Mouse (Mus musculus) heart, embryonic 16.5 days (tissue): ENCODE data around the gene Rbks. TPM values are rescaled to one million over a fixed set of nuclear protein-coding genes. Genes with fewer than 3 reads are reported as not detected.
A peak's percentile ranks its signal among the peaks of the same experiment; 100 is the strongest.
"Not testable (repeated sequence)": the region's sequence is repeated elsewhere in the genome, so short reads cannot be mapped to it uniquely, and the experiment has no call there.

Source experiments
- ATAC-seq: fragments of 200-750 bp; cut with Nextera tagmentation; replicated peaks from 2 replicates; pipeline ENCODE4 v1.8.0; 2017; ENCODE audit warnings: moderate number of reproducible peaks; ENCODE audit not compliant: insufficient read depth, low FRiP score; ENCODE audit errors: extremely low read depth
- H3K27ac ChIP-seq: fragments of 300-500 bp; sonication (generic); 2 replicates; pipeline ENCODE4 v1.5.1; 2014; ENCODE audit warnings: mild to moderate bottlenecking, low read length, control low read depth, moderate library complexity
- H3K27me3 ChIP-seq: fragments of 300-500 bp; sonication (generic); 2 replicates; pipeline ENCODE4 v1.6.1; 2014; ENCODE audit warnings: low read length, mixed read lengths; ENCODE audit not compliant: control insufficient read depth, insufficient read depth
- H3K36me3 ChIP-seq: fragments of 300-500 bp; sonication (generic); 2 replicates; pipeline ENCODE4 v1.6.1; 2014; ENCODE audit not compliant: control insufficient read depth, insufficient read depth
- H3K4me1 ChIP-seq: fragments of 300-500 bp; sonication (generic); 2 replicates; pipeline ENCODE4 v1.6.1; 2014; ENCODE audit warnings: low read length, mixed read lengths; ENCODE audit not compliant: control insufficient read depth, insufficient read depth
- H3K4me2 ChIP-seq: fragments of 300-500 bp; sonication (generic); 2 replicates; pipeline ENCODE4 v1.6.1; 2014; ENCODE audit warnings: low read depth, mild to moderate bottlenecking, control low read depth, low read length
- H3K4me3 ChIP-seq: fragments of 300-500 bp; sonication (generic); 2 replicates; pipeline ENCODE4 v1.5.1; 2014; ENCODE audit warnings: mild to moderate bottlenecking, control low read depth, low read length
- H3K9ac ChIP-seq: fragments of 300-500 bp; sonication (generic); 2 replicates; pipeline ENCODE4 v1.6.1; 2014; ENCODE audit warnings: low read length, control low read depth
- H3K9me3 ChIP-seq: fragments of 300-500 bp; sonication (generic); replicated peaks from 2 replicates; pipeline ENCODE4 v1.6.1; 2016; ENCODE audit warnings: low read length; ENCODE audit not compliant: control insufficient read depth
- WGBS: fragments of 180-500 bp; shearing (Covaris S2); extraction: QIAGEN DNeasy Blood & Tissue Kit; methylation state at CpG from one replicate; pipeline ENCODE4 v1.1.7; 2014; 5-methylcytosine and 5-hydroxymethylcytosine counted together
- polyA plus RNA-seq: library from polyadenylated mRNA; unstranded; fragments of >200 nt; fragmentation: Nextera tagmentation; extraction: Ambion mirVana; gene quantifications from 2 replicates; pipeline ENCODE4 v1.2.1, GENCODE M21; 2015

Gene Rbks
- polyA plus RNA-seq, 1 experiment from 2014 or later: 5.2 TPM

DNA sequence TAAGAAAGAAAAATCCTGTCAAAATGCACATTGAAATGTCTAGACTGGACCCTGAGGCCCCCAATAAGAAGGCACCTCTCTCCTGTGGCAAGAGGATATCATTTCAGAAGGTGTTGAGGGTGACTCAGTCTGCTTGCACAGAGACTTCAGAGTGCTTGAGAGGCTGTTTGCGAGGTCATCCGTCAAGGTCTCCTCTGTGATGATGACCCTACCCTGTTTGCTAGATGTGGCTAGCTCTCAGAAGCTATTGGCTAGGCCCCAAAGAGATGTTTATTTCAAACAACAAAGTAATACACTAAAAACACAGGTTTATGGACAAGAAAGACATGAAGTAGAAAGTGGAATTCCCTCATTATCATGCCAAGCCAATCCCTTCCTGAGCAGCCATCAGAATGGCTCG, 55.1 kb downstream of the Rbks start:
- Histone ChIP-seq H3K27ac (no peak overlapping the region), H3K27me3 (no peaks in the 10 kb centered on the region), H3K9ac (no peak overlapping the region), H3K4me3 (no peak overlapping the region), H3K4me1 (peaks cover 18% of the 10 kb centered on the region), H3K4me2 (no peak overlapping the region), H3K36me3 (no peaks in the 10 kb centered on the region), H3K9me3 (no peaks in the 10 kb centered on the region)
- ATAC-seq: no peak
- 82% methylated on average over 3 of the region's 3 CpGs for WGBS

DNA sequence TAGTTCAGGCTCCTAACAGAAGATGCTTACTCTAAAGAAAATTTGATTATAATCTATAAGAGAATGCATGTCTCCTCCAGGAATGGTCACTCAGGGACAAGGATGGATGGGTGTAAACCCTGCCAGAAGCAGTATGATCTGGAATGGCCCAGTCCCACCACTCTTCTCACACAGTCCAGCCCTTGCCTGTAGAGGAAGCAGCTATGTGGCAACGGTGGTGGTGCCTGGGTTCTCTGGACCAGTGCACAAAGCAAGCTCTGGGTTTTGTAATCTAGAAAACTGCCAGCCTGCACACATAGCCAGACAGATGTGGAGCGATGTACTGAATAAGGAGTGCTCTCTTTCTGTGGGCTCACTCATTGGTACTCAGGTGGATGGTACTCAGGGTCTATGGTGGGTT, 56.9 kb downstream of the Rbks start:
- H3K4me3 ChIP-seq: no peak overlapping the region
- 82% methylated on average over 2 of the region's 2 CpGs for WGBS
- H3K4me1 ChIP-seq: peaks cover 27% of the 10 kb centered on the region
- H3K9me3 ChIP-seq: no peaks in the 10 kb centered on the region
- H3K36me3 ChIP-seq: no peaks in the 10 kb centered on the region
- H3K27me3 ChIP-seq: no peaks in the 10 kb centered on the region
- no peak for ATAC-seq
- H3K9ac ChIP-seq: no peak overlapping the region
- no peak overlapping the region for H3K27ac ChIP-seq
- no peak overlapping the region for H3K4me2 ChIP-seq

DNA sequence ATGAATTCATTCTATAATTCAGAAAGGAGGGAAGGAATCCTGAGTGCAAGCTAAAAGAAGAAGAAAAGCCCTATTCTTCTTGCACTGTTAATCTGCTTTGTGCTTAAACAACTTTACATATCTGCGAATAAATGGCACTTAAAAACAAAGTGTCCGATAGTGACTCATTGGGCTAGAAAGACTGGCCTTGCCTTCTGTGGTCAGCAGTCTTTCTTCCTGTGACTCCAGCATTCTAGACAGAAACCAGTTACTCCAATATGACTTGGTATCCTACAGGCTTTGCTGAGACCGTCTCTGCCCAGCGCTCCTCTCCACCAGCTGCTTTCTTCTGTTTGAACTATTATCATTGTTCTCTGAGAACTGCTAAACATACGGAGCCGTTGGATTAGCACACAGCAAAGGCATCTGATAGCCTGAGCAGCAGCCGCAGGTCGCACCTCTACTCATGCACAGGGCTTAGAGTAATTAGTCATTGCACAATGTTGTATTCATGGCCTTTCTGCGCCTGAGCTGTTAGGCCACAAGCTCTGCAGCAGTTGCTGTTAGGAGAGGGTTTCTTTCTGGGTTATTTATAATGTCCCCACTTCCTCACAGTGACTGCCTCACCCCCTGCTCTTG, 60.7 kb downstream of the Rbks start:
- Histone ChIP-seq H3K4me2 (no peak overlapping the region), H3K27me3 (no peaks in the 10 kb centered on the region), H3K36me3 (no peaks in the 10 kb centered on the region), H3K27ac (peak overlapping the region; percentile 71), H3K4me1 (peaks cover 12% of the 10 kb centered on the region), H3K9ac (peak overlapping the region; percentile 45; the same call in 1 of the 2 replicates), H3K9me3 (no peaks in the 10 kb centered on the region), H3K4me3 (no peak overlapping the region)
- 34% methylated on average over 9 of the region's 9 CpGs for WGBS
- ATAC-seq: no peak

DNA sequence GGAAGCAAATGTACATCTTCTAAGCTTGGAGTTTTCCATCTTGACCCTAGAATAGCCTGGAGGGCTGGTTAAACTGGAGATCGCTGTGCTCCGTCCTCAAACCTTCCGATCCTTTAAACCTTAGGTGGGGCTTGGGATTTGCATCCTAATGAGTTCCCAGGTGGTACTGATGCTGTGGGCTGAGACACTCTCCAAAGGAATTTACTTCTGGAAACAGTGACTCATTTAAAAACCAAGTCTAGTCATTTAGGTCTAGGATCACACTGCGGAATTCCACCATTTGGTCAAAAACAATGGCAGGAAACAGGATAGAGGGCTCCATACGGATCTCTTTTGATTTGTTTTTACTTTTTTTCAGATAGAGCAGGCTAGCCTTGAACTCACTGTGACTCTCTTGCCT, 62.7 kb downstream of the Rbks start:
- no peak overlapping the region for H3K27ac ChIP-seq
- H3K9me3 ChIP-seq: no peaks in the 10 kb centered on the region
- no peak overlapping the region for H3K4me3 ChIP-seq
- H3K36me3 ChIP-seq: no peaks in the 10 kb centered on the region
- ATAC-seq: no peak
- no peak overlapping the region for H3K9ac ChIP-seq
- peaks cover 25% of the 10 kb centered on the region for H3K4me1 ChIP-seq
- WGBS: 78% methylated on average over 5 of the region's 5 CpGs
- no peak overlapping the region for H3K4me2 ChIP-seq
- no peaks in the 10 kb centered on the region for H3K27me3 ChIP-seq

DNA sequence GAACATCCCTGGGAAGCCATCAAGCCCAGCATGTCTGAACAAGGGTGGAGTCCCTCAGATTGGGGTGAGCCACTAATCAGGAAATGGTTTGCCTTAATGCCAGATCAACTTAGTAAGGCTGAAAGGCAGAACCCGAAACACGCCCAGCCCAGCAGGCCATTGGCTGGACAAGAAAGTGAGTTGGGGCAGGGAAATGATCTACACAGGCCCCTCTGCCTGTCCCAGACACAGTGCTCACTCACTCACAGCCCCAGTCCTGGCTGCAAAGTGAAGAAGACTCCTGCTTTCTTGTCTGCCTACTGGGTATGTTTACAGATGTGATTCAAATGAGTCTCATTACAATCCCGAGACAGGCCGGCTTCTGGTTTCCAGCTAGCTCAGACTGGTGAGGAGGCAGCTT, 63.3 kb downstream of the Rbks start:
- no peak for ATAC-seq
- Histone ChIP-seq H3K27ac (no peak overlapping the region), H3K27me3 (no peaks in the 10 kb centered on the region), H3K4me1 (peaks cover 29% of the 10 kb centered on the region), H3K9ac (no peak overlapping the region), H3K9me3 (no peaks in the 10 kb centered on the region), H3K4me3 (no peak overlapping the region), H3K36me3 (no peaks in the 10 kb centered on the region), H3K4me2 (no peak overlapping the region)
- WGBS: 84% methylated on average over 4 of the region's 4 CpGs

DNA sequence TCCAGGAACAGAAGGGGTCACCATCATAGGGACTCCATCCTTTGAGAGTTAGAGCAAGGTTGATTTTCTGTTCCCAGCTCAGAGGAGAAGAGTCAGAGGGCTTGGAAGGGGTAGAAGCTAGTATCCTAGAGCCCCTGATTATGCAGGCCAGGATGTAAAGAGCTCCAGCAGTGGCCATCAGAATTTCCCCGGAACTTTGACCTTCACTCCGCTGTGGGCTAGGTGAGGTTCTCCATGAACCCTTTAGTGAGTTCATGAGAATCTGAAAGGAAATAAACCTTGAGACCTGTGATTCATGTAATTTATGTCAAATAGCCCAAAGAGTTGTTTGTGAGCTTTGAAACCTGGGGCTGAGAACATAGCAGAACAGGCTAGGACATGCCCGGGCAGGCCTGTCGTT, 66.3 kb downstream of the Rbks start:
- H3K9ac ChIP-seq, H3K36me3 ChIP-seq, H3K4me2 ChIP-seq, H3K27me3 ChIP-seq, ATAC-seq, H3K4me3 ChIP-seq, H3K9me3 ChIP-seq: not testable (repeated sequence)
- peaks cover 36% of the 10 kb centered on the region for H3K4me1 ChIP-seq
- WGBS: 99% methylated on average over 4 of the region's 4 CpGs
- H3K27ac ChIP-seq: 0 out of 2 replicates have a peak overlapping the region, but pooled peaks have one; percentile 91

DNA sequence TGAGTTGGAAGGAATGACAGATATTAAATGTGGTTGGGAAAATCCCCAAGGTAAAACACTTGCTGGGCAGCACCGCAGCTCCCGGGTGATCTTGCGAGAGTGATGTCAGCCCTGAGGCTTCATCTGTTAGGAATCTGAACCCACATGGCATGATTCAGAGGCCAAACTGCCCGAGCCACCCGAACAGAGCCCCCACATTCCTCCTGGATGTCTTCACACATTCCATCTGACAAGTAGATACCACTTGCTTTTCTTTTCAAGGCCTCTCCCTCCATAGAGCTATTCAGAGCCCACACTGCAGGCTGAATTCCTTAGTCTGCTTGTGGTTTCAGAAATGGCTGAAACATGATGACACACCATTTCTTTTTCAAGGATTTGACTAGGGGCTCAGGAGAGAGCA, 67.4 kb downstream of the Rbks start:
- Histone ChIP-seq H3K36me3 (no peaks in the 10 kb centered on the region), H3K9ac (peak overlapping the region; percentile 47), H3K4me3 (no peak overlapping the region), H3K4me1 (peaks cover 34% of the 10 kb centered on the region), H3K27ac (peak overlapping the region; percentile 91), H3K9me3 (no peaks in the 10 kb centered on the region), H3K4me2 (no peak overlapping the region), H3K27me3 (no peaks in the 10 kb centered on the region)
- WGBS: 20% methylated on average over 5 of the region's 5 CpGs
- peak; percentile 69 for ATAC-seq

DNA sequence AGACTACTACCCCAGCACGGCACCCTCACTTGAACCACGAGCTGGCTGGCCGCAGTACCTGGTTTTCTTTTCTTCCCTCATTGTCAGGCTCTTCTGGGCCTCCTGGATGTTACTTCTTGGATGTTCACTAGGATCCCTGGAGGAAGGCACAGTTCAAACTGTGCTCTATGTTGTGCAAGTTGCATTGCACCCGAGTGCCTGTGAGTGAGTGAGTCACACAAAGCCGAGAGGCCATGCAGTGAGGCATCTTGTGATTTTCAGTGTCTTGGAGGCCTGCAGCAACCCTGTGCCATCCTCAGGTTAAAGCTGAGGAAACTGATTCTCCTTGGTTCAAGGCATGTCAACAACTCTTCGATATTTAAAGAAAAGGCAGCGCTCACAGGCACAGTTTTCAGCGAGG, 68.9 kb downstream of the Rbks start:
- Histone ChIP-seq H3K36me3 (no peaks in the 10 kb centered on the region), H3K4me3 (no peak overlapping the region), H3K27ac (peak overlapping the region; percentile 63), H3K4me1 (peaks cover 34% of the 10 kb centered on the region), H3K27me3 (no peaks in the 10 kb centered on the region), H3K9me3 (no peaks in the 10 kb centered on the region), H3K9ac (no peak overlapping the region), H3K4me2 (no peak overlapping the region)
- 85% methylated on average over 8 of the region's 8 CpGs for WGBS
- no peak for ATAC-seq

DNA sequence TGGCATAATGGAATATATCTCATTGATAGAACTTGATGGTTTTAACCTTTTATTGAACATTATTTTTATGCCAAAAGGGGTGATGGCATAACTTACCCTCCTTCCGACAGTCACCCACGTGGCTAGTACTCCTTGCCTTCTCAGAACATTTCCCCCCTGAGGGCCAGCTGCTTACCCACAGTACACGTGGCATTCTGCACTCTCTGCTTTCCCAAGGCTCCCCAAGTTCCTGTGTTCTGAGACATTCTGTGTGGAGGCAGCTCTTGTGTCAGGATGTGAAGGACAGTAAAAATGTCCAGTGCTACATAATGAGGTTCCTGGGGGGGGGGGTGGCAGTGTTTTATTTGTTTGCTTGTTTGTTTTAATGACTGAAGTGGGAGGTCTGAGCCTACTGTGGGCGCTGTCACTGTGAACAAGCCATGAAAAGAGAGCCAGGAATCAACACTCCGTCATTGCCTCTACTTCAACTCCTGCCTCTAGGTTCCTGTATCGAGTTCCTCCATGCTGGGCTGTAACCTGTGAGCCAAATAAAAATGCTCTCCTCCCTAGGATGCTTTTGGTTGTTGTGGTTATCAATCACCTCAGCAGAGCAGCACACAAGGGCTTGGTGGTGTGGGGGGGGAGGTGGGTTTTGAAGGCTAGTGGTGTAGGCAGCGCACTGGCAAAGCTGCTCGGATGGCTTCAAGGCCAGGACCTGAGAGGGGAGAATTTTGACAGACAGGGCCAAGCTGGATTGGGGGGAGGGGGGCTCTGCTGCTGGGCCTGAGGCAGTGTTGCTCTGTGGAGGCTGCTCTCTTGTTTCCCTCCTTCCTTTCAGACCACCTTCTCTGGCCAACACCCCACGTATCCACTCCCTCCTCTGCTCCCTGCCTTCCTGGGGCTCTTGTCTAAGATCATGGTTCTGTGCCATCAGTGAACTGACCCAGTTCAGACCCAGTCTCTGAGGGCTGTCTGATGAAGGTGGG, 69.6 kb downstream of the Rbks start:
- H3K4me2 ChIP-seq: no peak overlapping the region
- peaks cover 34% of the 10 kb centered on the region for H3K4me1 ChIP-seq
- 69% methylated on average over 9 of the region's 9 CpGs for WGBS
- no peak overlapping the region for H3K9ac ChIP-seq
- no peak for ATAC-seq
- H3K36me3 ChIP-seq: no peaks in the 10 kb centered on the region
- H3K27ac ChIP-seq: peak overlapping the region; percentile 71
- H3K27me3 ChIP-seq: no peaks in the 10 kb centered on the region
- no peak overlapping the region for H3K4me3 ChIP-seq
- H3K9me3 ChIP-seq: no peaks in the 10 kb centered on the region
